14 mouse cellular contexts compared by ENCODE assay signal in genomic region chr1:87958931-87959330, GRCm38 (mm10).
"Had no signal": no experiment of that assay in that cellular context is flagged by ENCODE, and none has a peak within 500 bp of the region (broad histone marks: within the 10 kb centered on the region; RNA-seq: fewer than 3 reads in every experiment).

No protein-coding gene starts in this region.

- H3K27ac ChIP-seq: kidney, postnatal 0 days; limb, embryonic 15.5 days; midbrain, embryonic 12.5 days; neural tube, embryonic 13.5 days had no signal

- DNase-seq: kidney, adult 11 months; kidney, adult 9 months; kidney, postnatal 36 days; lung, adult 18-20 months; retina, postnatal 1 day; right cerebral cortex, postnatal 4 days; spleen, adult 18-20 months; thymus, adult 18-20 months; thymus, postnatal 14 days had no signal

- ATAC-seq: midbrain, embryonic 16.5 days had no signal

- H3K4me3 ChIP-seq: limb, embryonic 15.5 days; midbrain, embryonic 12.5 days; neural tube, embryonic 13.5 days had no signal

- H3K4me1 ChIP-seq: limb, embryonic 15.5 days; neural tube, embryonic 13.5 days had no signal

- H3K27me3 ChIP-seq: limb, embryonic 15.5 days; midbrain, embryonic 12.5 days; neural tube, embryonic 13.5 days had no signal

- H3K9me3 ChIP-seq: limb, embryonic 15.5 days; midbrain, embryonic 12.5 days; neural tube, embryonic 13.5 days had no signal
